Mouse (Mus musculus) right cerebral cortex, postnatal 25 days (tissue): ENCODE results near the gene Mttp.

Source experiments
- DNase-seq: peaks from one replicate; pipeline ENCODE4 v3.0.0; 2022

Mttp gene

GRCm38 (mm10) chr3:138133916-138134315 is 10.9 kb downstream of the Mttp start:
- DNase-seq: no peak

- no peak for DNase-seq
These were observed 11.3 kb downstream of the Mttp start for GRCm38 (mm10) chr3:138133463-138133862.

- no peak for DNase-seq
These were observed 13.6 kb downstream of the Mttp start for GRCm38 (mm10) chr3:138131168-138131567.

GRCm38 (mm10) chr3:138130692-138131091 is 14.1 kb downstream of the Mttp start:
- no peak for DNase-seq

- DNase-seq: no peak
These were observed 15.7 kb downstream of the Mttp start for GRCm38 (mm10) chr3:138129110-138129509.

GRCm38 (mm10) chr3:138123842-138124241 is 20.9 kb downstream of the Mttp start:
- no peak for DNase-seq

GRCm38 (mm10) chr3:138121461-138121860 is 23.3 kb downstream of the Mttp start:
- DNase-seq: no peak

GRCm38 (mm10) chr3:138119444-138120105 is 25.2 kb downstream of the Mttp start:
- no peak for DNase-seq

- DNase-seq: no peak
These were observed 25.9 kb downstream of the Mttp start for GRCm38 (mm10) chr3:138118831-138119230.

GRCm38 (mm10) chr3:138118392-138118791 is 26.4 kb downstream of the Mttp start:
- no peak for DNase-seq

- DNase-seq: no peak
These were observed 27.9 kb downstream of the Mttp start for GRCm38 (mm10) chr3:138116871-138117270.

GRCm38 (mm10) chr3:138114106-138114505 is 30.7 kb downstream of the Mttp start:
- DNase-seq: no peak

- no peak for DNase-seq
These were observed 33.6 kb downstream of the Mttp start for GRCm38 (mm10) chr3:138110910-138111782.

GRCm38 (mm10) chr3:138106887-138107286 is 37.9 kb downstream of the Mttp start:
- no peak for DNase-seq

GRCm38 (mm10) chr3:138105056-138105455 is 39.7 kb downstream of the Mttp start:
- no peak for DNase-seq

GRCm38 (mm10) chr3:138103690-138104089 is 41.1 kb downstream of the Mttp start:
- no peak for DNase-seq

- no peak for DNase-seq
These were observed 42.8 kb downstream of the Mttp start for GRCm38 (mm10) chr3:138101936-138102335.

- no peak for DNase-seq
These were observed 47.0 kb downstream of the Mttp start for GRCm38 (mm10) chr3:138097718-138098117.

GRCm38 (mm10) chr3:138096263-138097028 is 48.3 kb downstream of the Mttp start:
- DNase-seq: no peak

- DNase-seq: no peak
These were observed 49.0 kb downstream of the Mttp start for GRCm38 (mm10) chr3:138095718-138096117.

GRCm38 (mm10) chr3:138095301-138095700 is 49.5 kb downstream of the Mttp start:
- DNase-seq: peak; percentile 53

GRCm38 (mm10) chr3:138083896-138084295 is 60.9 kb downstream of the Mttp start:
- DNase-seq: no peak

GRCm38 (mm10) chr3:138083073-138083637 is 61.6 kb downstream of the Mttp start:
- peak; percentile 46 for DNase-seq
